Mouse (Mus musculus) hindbrain, postnatal 0 days (tissue): Measurements from ENCODE around the gene Nr4a3. TPM values are rescaled to one million over a fixed set of nuclear protein-coding genes. Genes with fewer than 3 reads are reported as not detected.
A peak's percentile ranks its signal among the peaks of the same experiment; 100 is the strongest.

ENCODE experiments used
- ATAC-seq: fragments of 200-750 bp; cut with Nextera tagmentation; 2 replicates; pipeline ENCODE4 v1.8.0; 2017; ENCODE audit warnings: mild to moderate bottlenecking, moderate TSS enrichment, moderate library complexity
- DNase-seq: peaks from one replicate; pipeline ENCODE4 v3.0.0-alpha.2; 2015; ENCODE audit warnings: low spot score
- H3K27ac ChIP-seq: fragments of 300-500 bp; sonication (generic); 2 replicates; pipeline ENCODE4 v1.5.1; 2014; ENCODE audit warnings: mild to moderate bottlenecking
- H3K27me3 ChIP-seq: fragments of 300-500 bp; sonication (generic); 2 replicates; pipeline ENCODE4 v1.6.1; 2014; ENCODE audit warnings: low read length, mixed read lengths; ENCODE audit not compliant: insufficient read depth
- H3K36me3 ChIP-seq: fragments of 300-500 bp; sonication (generic); 2 replicates; pipeline ENCODE4 v1.6.1; 2014; ENCODE audit warnings: low read length, mixed read lengths; ENCODE audit not compliant: insufficient read depth
- H3K4me1 ChIP-seq: fragments of 300-500 bp; sonication (generic); 2 replicates; pipeline ENCODE4 v1.6.1; 2014; ENCODE audit warnings: antibody characterized with exemption, low read length, mixed read lengths; ENCODE audit not compliant: insufficient read depth
- H3K4me2 ChIP-seq: fragments of 300-500 bp; sonication (generic); 2 replicates; pipeline ENCODE4 v1.6.1; 2014; ENCODE audit warnings: low read depth, mild to moderate bottlenecking, low read length, moderate library complexity, mixed read lengths
- H3K4me3 ChIP-seq: fragments of 300-500 bp; sonication (generic); 2 replicates; pipeline ENCODE4 v1.5.1; 2014; ENCODE audit warnings: low read length
- H3K9ac ChIP-seq: fragments of 300-500 bp; sonication (generic); replicated peaks from 2 replicates; pipeline ENCODE4 v1.6.1; 2014; ENCODE audit warnings: mild to moderate bottlenecking, low read length, moderate library complexity, mixed read lengths
- H3K9me3 ChIP-seq: fragments of 300-500 bp; sonication (generic); 2 replicates; pipeline ENCODE4 v1.6.1; 2016; ENCODE audit warnings: low read length, mixed read lengths
- CTCF ChIP-seq: IDR thresholded peaks from 2 replicates; pipeline ENCODE4 v1.5.1; 2016; ENCODE audit warnings: antibody characterized with exemption, control low read depth, low read depth
- WGBS: fragments of 180-500 bp; shearing (Covaris S2); extraction: QIAGEN DNeasy Blood & Tissue Kit; methylation state at CpG from one replicate; pipeline ENCODE4 v1.1.7; 2014; 5-methylcytosine and 5-hydroxymethylcytosine counted together
- polyA plus RNA-seq: library from polyadenylated mRNA; unstranded; fragments of >200 nt; fragmentation: Nextera tagmentation; extraction: Ambion mirVana; gene quantifications from 2 replicates; pipeline ENCODE4 v1.2.1, GENCODE M21; 2015
- total RNA-seq: library from RNA; depleted of rRNA; stranded (reverse); fragments of >200 nt; gene quantifications from 2 replicates; pipeline ENCODE4 v1.2.3, GENCODE M21; 2014

Gene Nr4a3
- total and polyA plus RNA-seq, 2 experiments from 2014 or later, result 1.8 to 2.1 TPM

DNA sequence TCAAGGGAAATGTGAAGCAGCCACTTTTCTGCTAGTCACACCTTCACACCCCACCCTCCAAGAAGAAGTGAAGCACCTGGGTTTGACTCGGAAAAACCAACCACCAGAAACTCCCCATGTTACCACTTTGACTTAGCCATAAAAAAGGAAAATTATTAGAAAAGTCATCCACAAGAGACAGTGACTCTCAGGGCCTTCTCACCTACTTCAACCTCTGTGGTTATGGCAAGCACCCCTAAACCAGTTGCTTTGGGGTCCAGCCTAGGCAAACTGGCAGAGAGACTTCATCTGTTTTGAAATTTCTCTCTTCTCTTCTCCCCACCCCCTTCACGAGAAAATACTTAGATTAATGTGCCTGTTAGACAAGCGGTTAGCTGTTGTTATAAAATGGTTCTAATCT, 5.1 kb downstream of the Nr4a3 start:
- DNase-seq, result no peak
- Histone ChIP-seq H3K4me2 (no peak overlapping the region), H3K27ac (no peak overlapping the region), H3K9me3 (no peaks in the 10 kb centered on the region), H3K36me3 (no peaks in the 10 kb centered on the region), H3K9ac (no peak overlapping the region), H3K27me3 (peaks cover 26% of the 10 kb centered on the region), H3K4me1 (peaks cover 22% of the 10 kb centered on the region), H3K4me3 (no peak overlapping the region)
- ATAC-seq, result no peak
- WGBS, result 81% methylated on average over 3 of the region's 3 CpGs
- TF ChIP-seq CTCF, result no peak

DNA sequence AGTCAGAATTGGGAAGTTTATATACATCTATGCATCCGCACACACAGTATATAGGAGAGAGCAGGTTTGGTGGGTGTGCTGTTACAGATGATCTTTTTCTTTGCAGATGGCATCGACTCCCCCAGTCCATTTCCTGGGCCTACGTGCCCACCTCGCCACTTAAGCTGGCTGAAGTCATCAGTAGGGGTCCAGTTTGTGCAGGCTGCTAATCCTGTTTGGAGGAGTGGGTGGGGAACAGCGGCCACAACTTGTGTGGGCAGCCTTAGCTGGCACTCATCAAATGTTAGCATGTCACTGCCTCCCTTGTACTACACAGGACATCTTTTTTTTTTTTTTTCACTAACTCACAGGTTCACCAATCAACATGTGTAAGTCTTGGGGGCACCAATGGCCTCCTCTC, 5.5 kb downstream of the Nr4a3 start:
- Histone ChIP-seq H3K36me3 (no peaks in the 10 kb centered on the region), H3K27me3 (peaks cover 26% of the 10 kb centered on the region), H3K4me1 (peaks cover 22% of the 10 kb centered on the region), H3K9ac (no peak overlapping the region), H3K9me3 (no peaks in the 10 kb centered on the region), H3K4me2 (no peak overlapping the region), H3K4me3 (no peak overlapping the region), H3K27ac (no peak overlapping the region)
- TF ChIP-seq CTCF, result no peak
- no peak for ATAC-seq
- WGBS, result 57% methylated on average over 5 of the region's 5 CpGs
- DNase-seq, result no peak

DNA sequence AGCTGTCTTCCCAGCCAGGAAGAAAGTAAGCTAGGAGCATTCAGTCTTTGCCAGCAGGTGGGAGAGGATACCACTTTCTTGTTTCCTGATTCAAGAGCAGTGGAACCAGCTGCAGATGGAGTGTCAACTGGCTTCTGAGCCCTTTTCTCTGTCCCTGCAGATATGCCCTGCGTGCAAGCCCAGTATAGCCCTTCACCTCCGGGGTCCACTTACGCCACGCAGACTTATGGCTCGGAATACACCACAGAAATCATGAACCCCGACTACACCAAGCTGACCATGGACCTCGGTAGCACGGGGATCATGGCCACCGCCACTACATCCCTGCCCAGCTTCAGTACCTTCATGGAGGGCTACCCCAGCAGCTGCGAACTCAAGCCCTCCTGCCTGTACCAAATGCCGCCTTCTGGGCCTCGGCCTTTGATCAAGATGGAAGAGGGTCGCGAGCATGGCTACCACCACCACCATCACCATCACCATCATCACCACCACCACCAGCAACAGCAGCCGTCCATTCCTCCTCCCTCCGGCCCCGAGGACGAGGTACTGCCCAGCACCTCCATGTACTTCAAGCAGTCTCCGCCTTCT, 6.2 kb downstream of the Nr4a3 start:
- no peak for ATAC-seq
- H3K4me1 ChIP-seq, result peaks cover 22% of the 10 kb centered on the region

DNA sequence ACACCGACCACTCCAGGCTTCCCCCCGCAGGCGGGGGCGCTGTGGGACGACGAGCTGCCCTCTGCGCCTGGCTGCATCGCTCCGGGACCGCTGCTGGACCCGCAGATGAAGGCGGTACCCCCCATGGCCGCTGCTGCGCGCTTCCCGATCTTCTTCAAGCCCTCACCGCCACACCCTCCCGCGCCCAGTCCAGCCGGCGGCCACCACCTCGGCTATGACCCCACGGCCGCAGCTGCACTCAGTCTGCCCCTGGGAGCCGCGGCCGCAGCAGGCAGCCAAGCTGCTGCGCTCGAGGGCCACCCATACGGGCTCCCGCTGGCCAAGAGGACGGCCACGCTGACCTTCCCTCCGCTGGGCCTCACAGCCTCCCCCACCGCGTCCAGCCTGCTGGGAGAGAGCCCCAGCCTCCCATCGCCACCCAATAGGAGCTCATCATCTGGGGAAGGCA, 6.7 kb downstream of the Nr4a3 start:
- TF ChIP-seq CTCF, result no peak
- H3K4me1 ChIP-seq, result peaks cover 22% of the 10 kb centered on the region
- H3K27ac ChIP-seq, result no peak overlapping the region
- no peaks in the 10 kb centered on the region for H3K9me3 ChIP-seq
- ATAC-seq, result no peak
- 8% methylated on average over 33 of the region's 37 CpGs for WGBS
- no peak overlapping the region for H3K9ac ChIP-seq
- peaks cover 26% of the 10 kb centered on the region for H3K27me3 ChIP-seq
- peak overlapping the region; percentile 31 for H3K4me3 ChIP-seq
- no peak for DNase-seq
- H3K36me3 ChIP-seq, result no peaks in the 10 kb centered on the region
- H3K4me2 ChIP-seq, result peak overlapping the region; percentile 55

More for the DNA sequence above, 6.2 kb downstream of the Nr4a3 start:
- no peak overlapping the region for H3K9ac ChIP-seq
- H3K27me3 ChIP-seq, result peaks cover 26% of the 10 kb centered on the region
- DNase-seq, result no peak
- TF ChIP-seq CTCF, result no peak
- H3K27ac ChIP-seq, result no peak overlapping the region
- H3K4me2 ChIP-seq, result peak overlapping the region; percentile 55
- no peaks in the 10 kb centered on the region for H3K36me3 ChIP-seq
- peak overlapping the region; percentile 31 for H3K4me3 ChIP-seq
- 39% methylated on average over 19 of the region's 19 CpGs for WGBS
- no peaks in the 10 kb centered on the region for H3K9me3 ChIP-seq

DNA sequence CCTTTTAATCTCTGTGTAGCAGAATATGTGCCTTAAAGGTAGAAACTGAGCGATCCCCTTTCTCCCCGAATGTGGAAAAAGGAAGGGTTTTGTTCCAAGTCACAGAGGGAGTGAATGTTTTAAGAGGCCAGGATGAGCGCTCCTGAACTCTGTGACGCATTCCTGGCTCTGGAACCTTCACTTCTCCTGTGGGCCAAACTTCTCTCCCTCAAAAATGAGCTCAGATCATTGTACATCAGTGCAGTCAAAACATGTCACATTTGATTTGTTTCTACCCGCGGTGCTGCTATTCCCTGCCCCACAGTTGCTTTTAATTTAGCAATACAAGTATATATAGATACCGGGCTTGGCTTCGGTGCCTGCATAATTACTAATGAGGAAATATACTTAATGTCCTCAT, 16.8 kb downstream of the Nr4a3 start:
- H3K27me3 ChIP-seq, result no peaks in the 10 kb centered on the region; the same call in 1 of the 2 replicates
- TF ChIP-seq CTCF, result no peak
- ATAC-seq, result no peak
- H3K36me3 ChIP-seq, result no peaks in the 10 kb centered on the region
- no peaks in the 10 kb centered on the region for H3K4me1 ChIP-seq
- H3K27ac ChIP-seq, result no peak overlapping the region
- no peak overlapping the region for H3K4me2 ChIP-seq
- no peak overlapping the region for H3K9ac ChIP-seq
- no peaks in the 10 kb centered on the region for H3K9me3 ChIP-seq
- H3K4me3 ChIP-seq, result no peak overlapping the region
- no peak for DNase-seq
- whole genome bisulfite sequencing, result 77% methylated on average over 8 of the region's 8 CpGs

DNA sequence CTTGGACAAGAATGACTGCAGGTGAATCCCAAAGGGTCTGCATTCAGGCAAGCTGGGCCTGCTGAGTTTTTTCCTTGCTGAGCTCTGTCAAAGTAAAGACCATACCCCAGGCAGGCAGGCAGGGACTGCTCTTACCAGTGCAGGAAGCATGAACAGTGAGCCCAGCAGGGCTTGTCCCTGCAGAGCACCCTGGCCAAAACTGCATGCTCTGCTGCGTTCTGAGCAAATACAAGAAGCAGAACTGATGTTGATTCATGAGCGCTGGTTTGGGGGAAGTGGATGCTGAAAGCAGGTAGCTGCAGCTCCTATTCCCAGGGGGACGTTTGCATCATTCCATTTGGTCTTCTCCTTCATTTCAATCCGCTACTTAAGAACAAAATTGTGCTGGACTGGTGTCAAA, 19.4 kb downstream of the Nr4a3 start:
- Histone ChIP-seq H3K4me2 (no peak overlapping the region), H3K27me3 (no peaks in the 10 kb centered on the region), H3K9me3 (no peaks in the 10 kb centered on the region), H3K27ac (no peak overlapping the region), H3K4me3 (no peak overlapping the region), H3K36me3 (no peaks in the 10 kb centered on the region), H3K4me1 (no peaks in the 10 kb centered on the region), H3K9ac (no peak overlapping the region)
- DNase-seq, result no peak
- WGBS, result 60% methylated on average over 4 of the region's 4 CpGs
- no peak for TF ChIP-seq CTCF
- no peak for ATAC-seq

DNA sequence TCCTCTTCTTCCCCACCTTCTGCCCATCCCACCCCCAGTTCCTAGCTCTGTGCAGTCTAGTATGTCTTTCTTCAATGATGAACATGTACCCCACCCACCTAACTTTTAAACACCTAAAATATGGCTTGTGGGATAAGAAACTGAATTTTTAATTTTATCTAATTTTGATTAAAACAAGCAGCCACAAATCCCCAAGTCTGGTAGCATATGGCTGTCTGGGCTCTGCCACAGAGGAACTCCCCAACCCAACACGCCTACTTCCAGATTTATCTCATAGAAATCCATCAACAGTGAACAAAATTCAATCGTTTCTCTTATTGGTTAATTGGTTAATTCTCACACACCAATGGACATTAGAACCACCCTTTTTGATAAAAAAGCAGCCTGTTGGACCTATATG, 21.7 kb downstream of the Nr4a3 start:
- H3K4me3 ChIP-seq, result no peak overlapping the region
- DNase-seq (no peak), ATAC-seq (no peak)
- no peak overlapping the region for H3K4me2 ChIP-seq
- TF ChIP-seq CTCF, result no peak
- no peaks in the 10 kb centered on the region for H3K4me1 ChIP-seq
- 90% methylated on average over 2 of the region's 2 CpGs for WGBS
- H3K9me3 ChIP-seq, result no peaks in the 10 kb centered on the region
- no peaks in the 10 kb centered on the region for H3K27me3 ChIP-seq
- no peak overlapping the region for H3K9ac ChIP-seq
- H3K27ac ChIP-seq, result no peak overlapping the region
- no peaks in the 10 kb centered on the region for H3K36me3 ChIP-seq
